Mouse (Mus musculus) bone marrow macrophage, adult 2 months (primary cell): ENCODE data around the gene 2210016L21Rik.

Experiments used
- CTCF ChIP-seq: IDR thresholded peaks from 2 replicates; pipeline ENCODE4 v1.5.1; 2012; ENCODE audit warnings: low read depth, mild to moderate bottlenecking, low read length, moderate library complexity
- POLR2A ChIP-seq: IDR thresholded peaks from 2 replicates; pipeline ENCODE4 v1.6.1; 2012; ENCODE audit warnings: mild to moderate bottlenecking, low read depth, low read length, borderline replicate concordance

GRCm38 (mm10) chr5:114913686-114914085 is 28.3 kb upstream of the 2210016L21Rik start:
- TF ChIP-seq CTCF (no peak), POLR2A (no peak)
